Mouse (Mus musculus) olfactory bulb, adult 2 months (tissue): ENCODE results near the gene 1700016D06Rik.

ENCODE experiments used
- CTCF ChIP-seq: fragments of 200-500 bp; IDR thresholded peaks from 2 replicates; pipeline ENCODE4 v1.5.1; 2012; ENCODE audit warnings: low read depth, mild to moderate bottlenecking, low read length, moderate library complexity; ENCODE audit not compliant: insufficient read depth
- POLR2A ChIP-seq: fragments of 200-500 bp; IDR thresholded peaks from 2 replicates; pipeline ENCODE4 v1.6.1; 2012; ENCODE audit warnings: mild to moderate bottlenecking, low read depth, low read length, moderate library complexity; ENCODE audit not compliant: insufficient read depth

DNA sequence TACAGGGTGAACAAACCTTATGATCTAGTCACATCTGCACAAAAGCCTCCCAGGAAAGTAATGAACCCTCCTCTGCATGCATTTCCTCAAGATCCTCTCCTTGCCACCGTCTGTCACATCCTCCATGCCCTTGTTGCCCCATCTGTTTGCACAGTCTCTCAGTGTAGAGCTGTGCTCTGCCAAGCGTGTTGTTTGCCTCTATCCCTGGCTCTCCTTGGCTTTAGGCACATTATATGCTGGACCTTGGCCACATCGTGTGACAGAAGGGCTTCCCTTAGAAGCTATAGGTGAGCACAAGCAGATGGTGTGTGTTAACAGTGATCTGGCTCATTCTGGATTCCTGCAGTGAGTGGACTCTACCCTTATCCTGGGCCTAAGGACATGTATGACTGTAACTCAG, 38.9 kb downstream of the 1700016D06Rik start:
- TF ChIP-seq POLR2A (no peak), CTCF (no peak)
